Mouse (Mus musculus) erythroblast, embryonic 14.5 days (primary cell): ENCODE measurements around the gene Cst8.

Source experiments
- GATA1 ChIP-seq: IDR thresholded peaks from 2 replicates; pipeline ENCODE4 v1.6.1; 2012; ENCODE audit warnings: low read length, inconsistent platforms, mixed read lengths
- TAL1 ChIP-seq: IDR thresholded peaks from 3 replicates; pipeline ENCODE4 v1.6.1; 2012; ENCODE audit warnings: low read length, inconsistent platforms, mixed read lengths

- TF ChIP-seq GATA1 (no peak), TAL1 (no peak)
These were observed 8.1 kb downstream of the Cst8 start for GRCm38 (mm10) chr2:148806696-148807095.
